Mouse (Mus musculus): Measurements from ENCODE around the gene Hsdl2. TPM values are rescaled to one million over a fixed set of nuclear protein-coding genes. Genes with fewer than 3 reads are reported as not detected.

Hsdl2 gene
- polyA plus RNA-seq (2015; fragmentation: Nextera tagmentation; extraction: Ambion mirVana): 22.3 and 23.1 TPM in 2 replicates

GRCm38 (mm10) chr4:59581314-59582185, at the start of gene Hsdl2:
Hsdl2 (plus strand) TSS chr4:59581563.
- peak within 1 kb of the TSS; percentile 87 for H3K4me2 ChIP-seq (replicated peaks; ENCODE audit: low read depth)
- peak; percentile 97 for ATAC-seq
- no peak for TF ChIP-seq CTCF (IDR thresholded peaks at IDR 0.05; ENCODE audit: low read depth)
- no peaks in the 10 kb centered on the region for H3K9me3 ChIP-seq (ENCODE audit: control insufficient read depth)
- H3K27me3 ChIP-seq (replicated peaks; ENCODE audit: control insufficient read depth, insufficient read depth, low read length): no peaks in the 10 kb centered on the region
- under 1% methylated on average over 61 of the region's 61 CpGs for WGBS
- peak within 1 kb of the TSS; percentile 81 for H3K27ac ChIP-seq (ENCODE audit: low read depth, low read length)
- H3K4me3 ChIP-seq (ENCODE audit: low read depth, low read length): peak within 1 kb of the TSS; percentile 65
- no peaks in the 10 kb centered on the region for H3K36me3 ChIP-seq (ENCODE audit: control insufficient read depth, insufficient read depth)
- H3K9ac ChIP-seq (ENCODE audit: low read depth, low read length): peak within 1 kb of the TSS; percentile 52
- H3K4me1 ChIP-seq (replicated peaks; ENCODE audit: control insufficient read depth, insufficient read depth, low read length): no peaks in the 10 kb centered on the region

- Histone ChIP-seq H3K27ac (ENCODE audit: low read depth, low read length) (no peak overlapping the region), H3K4me2 (replicated peaks; ENCODE audit: low read depth) (no peak overlapping the region), H3K4me3 (ENCODE audit: low read depth, low read length) (no peak overlapping the region), H3K9me3 (ENCODE audit: control insufficient read depth) (no peaks in the 10 kb centered on the region), H3K9ac (ENCODE audit: low read depth, low read length) (no peak overlapping the region), H3K27me3 (replicated peaks; ENCODE audit: control insufficient read depth, insufficient read depth, low read length) (no peaks in the 10 kb centered on the region), H3K4me1 (replicated peaks; ENCODE audit: control insufficient read depth, insufficient read depth, low read length) (peaks cover 4% of the 10 kb centered on the region; the same call in 1 of the 2 replicates), H3K36me3 (ENCODE audit: control insufficient read depth, insufficient read depth) (no peaks in the 10 kb centered on the region)
- TF ChIP-seq CTCF (IDR thresholded peaks at IDR 0.05; ENCODE audit: low read depth): no peak
- ATAC-seq: no peak
- WGBS: 73% methylated on average over 2 of the region's 2 CpGs
Observed at GRCm38 (mm10) chr4:59533268-59533667, 48.1 kb upstream of the Hsdl2 start.

GRCm38 (mm10) chr4:59535624-59536023, 45.7 kb upstream of the Hsdl2 start:
- Histone ChIP-seq H3K36me3 (ENCODE audit: control insufficient read depth, insufficient read depth) (0 out of 2 replicates have a peak, but pooled peaks cover 3% of the 10 kb centered on the region), H3K27me3 (replicated peaks; ENCODE audit: control insufficient read depth, insufficient read depth, low read length) (no peaks in the 10 kb centered on the region), H3K4me2 (replicated peaks; ENCODE audit: low read depth) (no peak overlapping the region), H3K27ac (ENCODE audit: low read depth, low read length) (no peak overlapping the region), H3K9ac (ENCODE audit: low read depth, low read length) (no peak overlapping the region), H3K9me3 (ENCODE audit: control insufficient read depth) (no peaks in the 10 kb centered on the region), H3K4me3 (ENCODE audit: low read depth, low read length) (no peak overlapping the region), H3K4me1 (replicated peaks; ENCODE audit: control insufficient read depth, insufficient read depth, low read length) (no peaks in the 10 kb centered on the region)
- no peak for ATAC-seq
- TF ChIP-seq CTCF (IDR thresholded peaks at IDR 0.05; ENCODE audit: low read depth): no peak

- H3K27ac ChIP-seq (ENCODE audit: low read depth, low read length): no peak overlapping the region
- ATAC-seq: no peak
- no peaks in the 10 kb centered on the region for H3K27me3 ChIP-seq (replicated peaks; ENCODE audit: control insufficient read depth, insufficient read depth, low read length)
- H3K4me3 ChIP-seq (ENCODE audit: low read depth, low read length): no peak overlapping the region
- no peak overlapping the region for H3K4me2 ChIP-seq (replicated peaks; ENCODE audit: low read depth)
- no peaks in the 10 kb centered on the region for H3K4me1 ChIP-seq (replicated peaks; ENCODE audit: control insufficient read depth, insufficient read depth, low read length)
- WGBS: 97% methylated on average over 1 of the region's 1 CpGs
- no peak for TF ChIP-seq CTCF (IDR thresholded peaks at IDR 0.05; ENCODE audit: low read depth)
- H3K9ac ChIP-seq (ENCODE audit: low read depth, low read length): no peak overlapping the region
- 0 out of 2 replicates have a peak, but pooled peaks cover 3% of the 10 kb centered on the region for H3K36me3 ChIP-seq (ENCODE audit: control insufficient read depth, insufficient read depth)
- H3K9me3 ChIP-seq (ENCODE audit: control insufficient read depth): no peaks in the 10 kb centered on the region
Observed at GRCm38 (mm10) chr4:59536281-59536680, 45.1 kb upstream of the Hsdl2 start.

GRCm38 (mm10) chr4:59543006-59543405, 38.4 kb upstream of the Hsdl2 start:
- ATAC-seq: no peak
- Histone ChIP-seq H3K9ac (ENCODE audit: low read depth, low read length) (no peak overlapping the region), H3K9me3 (ENCODE audit: control insufficient read depth) (no peaks in the 10 kb centered on the region), H3K36me3 (ENCODE audit: control insufficient read depth, insufficient read depth) (0 out of 2 replicates have a peak, but pooled peaks cover 3% of the 10 kb centered on the region), H3K27me3 (replicated peaks; ENCODE audit: control insufficient read depth, insufficient read depth, low read length) (no peaks in the 10 kb centered on the region), H3K4me1 (replicated peaks; ENCODE audit: control insufficient read depth, insufficient read depth, low read length) (peaks cover 8% of the 10 kb centered on the region; the same call in 1 of the 2 replicates), H3K4me3 (ENCODE audit: low read depth, low read length) (no peak overlapping the region), H3K27ac (ENCODE audit: low read depth, low read length) (no peak overlapping the region), H3K4me2 (replicated peaks; ENCODE audit: low read depth) (no peak overlapping the region)
- peak; percentile 47 for TF ChIP-seq CTCF (IDR thresholded peaks at IDR 0.05; ENCODE audit: low read depth)

- WGBS: 46% methylated on average over 2 of the region's 2 CpGs
- H3K27ac ChIP-seq (ENCODE audit: low read depth, low read length): no peak overlapping the region
Observed at GRCm38 (mm10) chr4:59544654-59545053, 36.7 kb upstream of the Hsdl2 start.

More at GRCm38 (mm10) chr4:59544654-59545053, 36.7 kb upstream of the Hsdl2 start:
- ATAC-seq: no peak
- no peak overlapping the region for H3K4me3 ChIP-seq (ENCODE audit: low read depth, low read length)
- H3K9ac ChIP-seq (ENCODE audit: low read depth, low read length): no peak overlapping the region
- peaks cover 8% of the 10 kb centered on the region; the same call in 1 of the 2 replicates for H3K4me1 ChIP-seq (replicated peaks; ENCODE audit: control insufficient read depth, insufficient read depth, low read length)
- no peaks in the 10 kb centered on the region for H3K27me3 ChIP-seq (replicated peaks; ENCODE audit: control insufficient read depth, insufficient read depth, low read length)
- no peaks in the 10 kb centered on the region for H3K36me3 ChIP-seq (ENCODE audit: control insufficient read depth, insufficient read depth)
- no peaks in the 10 kb centered on the region for H3K9me3 ChIP-seq (ENCODE audit: control insufficient read depth)
- no peak for TF ChIP-seq CTCF (IDR thresholded peaks at IDR 0.05; ENCODE audit: low read depth)
- no peak overlapping the region for H3K4me2 ChIP-seq (replicated peaks; ENCODE audit: low read depth)

Data from intestine, postnatal 0 days (tissue).